Mouse (Mus musculus) CH12.LX (cell line): ENCODE results near the gene Dlk2. TPM values are rescaled to one million over a fixed set of nuclear protein-coding genes. Genes with fewer than 3 reads are reported as not detected.

Source experiments
- DNase-seq: peaks from one replicate; pipeline ENCODE4 v3.0.0-alpha.2; 2013; ENCODE audit errors: extremely low read depth
- H3K27ac ChIP-seq: 2 replicates; pipeline ENCODE4 v1.5.1; 2012; ENCODE audit warnings: low read depth, mild to moderate bottlenecking, control low read depth, moderate library complexity; ENCODE audit not compliant: insufficient read depth
- H3K27me3 ChIP-seq: replicated peaks from 2 replicates; pipeline ENCODE3; 2012; ENCODE audit warnings: inconsistent platforms
- H3K36me3 ChIP-seq, 2 experiments: replicated peaks in 1 of 2; 2 replicates each; pipeline versions ENCODE3 to v1.6.1; 2012; ENCODE audit warnings: inconsistent platforms in 1 of 2, low read length in 1 of 2, mild to moderate bottlenecking in 1 of 2, mixed read lengths in 1 of 2, moderate library complexity in 1 of 2; ENCODE audit not compliant: control insufficient read depth in 1 of 2, insufficient read depth in 1 of 2
- H3K4me1 ChIP-seq, 2 experiments: 2 replicates each; pipeline ENCODE4 v1.6.1; 2012; ENCODE audit warnings: inconsistent platforms in 1 of 2, moderate library complexity in 1 of 2; ENCODE audit not compliant: insufficient read depth in 2 of 2, control insufficient read depth in 1 of 2
- H3K4me2 ChIP-seq: 2 replicates; pipeline ENCODE4 v1.6.1; 2012; ENCODE audit warnings: low read depth, mild to moderate bottlenecking, control low read depth; ENCODE audit not compliant: poor library complexity, insufficient read depth, severe bottlenecking
- H3K4me3 ChIP-seq, 3 experiments: fragments of 150-350 bp in 1 of 3; sonication (generic) in 1 of 3; replicated peaks in 1 of 3; 2 replicates each; pipeline versions ENCODE3 to v1.5.1; 2011 to 2012; ENCODE audit warnings: low read depth in 2 of 3, low read length in 2 of 3, mild to moderate bottlenecking in 2 of 3, moderate library complexity in 2 of 3, control low read depth in 1 of 3, improper control_type of control experiment in 1 of 3, inconsistent platforms in 1 of 3, mixed read lengths in 1 of 3; ENCODE audit not compliant: poor library complexity in 1 of 3
- H3K79me2 ChIP-seq: replicated peaks from 2 replicates; pipeline ENCODE4 v1.6.1; 2012; ENCODE audit warnings: mild to moderate bottlenecking, moderate library complexity; ENCODE audit not compliant: control insufficient read depth, poor library complexity, insufficient read depth, severe bottlenecking; ENCODE audit errors: extremely low read depth
- H3K9ac ChIP-seq: 2 replicates; pipeline ENCODE4 v1.6.1; 2012; ENCODE audit warnings: low read depth, mild to moderate bottlenecking, control low read depth, moderate library complexity; ENCODE audit not compliant: insufficient read depth
- H3K9me3 ChIP-seq: replicated peaks from 2 replicates; pipeline ENCODE3; 2012; ENCODE audit warnings: low read length, inconsistent platforms, mixed read lengths
- BHLHE40 ChIP-seq: IDR thresholded peaks from 2 replicates; pipeline ENCODE4 v1.6.1; 2011; ENCODE audit warnings: mild to moderate bottlenecking, low read depth, low read length, improper control_type of control experiment
- CTCF ChIP-seq, 2 experiments: IDR thresholded peaks in 1 of 2; conservative IDR thresholded peaks in 1 of 2; 2 replicates each; pipeline ENCODE4 v1.5.1; 2011 to 2012; ENCODE audit warnings: low read depth in 2 of 2, low read length in 2 of 2, improper control_type of control experiment in 1 of 2, inconsistent platforms in 1 of 2, mild to moderate bottlenecking in 1 of 2, moderate library complexity in 1 of 2
- E2F4 ChIP-seq: IDR thresholded peaks from 2 replicates; pipeline ENCODE4 v1.6.1; 2011; ENCODE audit warnings: low read depth, low read length, improper control_type of control experiment; ENCODE audit not compliant: insufficient replicate concordance
- EP300 ChIP-seq: IDR thresholded peaks from 2 replicates; pipeline ENCODE4 v1.6.1; 2011; ENCODE audit warnings: low read length, improper control_type of control experiment
- ETS1 ChIP-seq: conservative IDR thresholded peaks from 2 replicates; pipeline ENCODE4 v1.6.1; 2012; ENCODE audit warnings: low read depth, mild to moderate bottlenecking, inconsistent platforms, low read length, improper control_type of control experiment, moderate library complexity
- HCFC1 ChIP-seq: IDR thresholded peaks from 2 replicates; pipeline ENCODE4 v1.6.1; 2012; ENCODE audit warnings: low read depth, mild to moderate bottlenecking, inconsistent platforms, low read length, improper control_type of control experiment
- IRF4 ChIP-seq: IDR thresholded peaks from 2 replicates; pipeline ENCODE4 v1.6.1; 2014; ENCODE audit warnings: low read depth, mild to moderate bottlenecking, inconsistent platforms, low read length, improper control_type of control experiment
- JUN ChIP-seq: IDR thresholded peaks from 2 replicates; pipeline ENCODE4 v1.6.1; 2011; ENCODE audit warnings: low read depth, mild to moderate bottlenecking, low read length, improper control_type of control experiment, moderate library complexity; ENCODE audit not compliant: insufficient read depth
- KAT2A ChIP-seq: IDR thresholded peaks from 2 replicates; pipeline ENCODE4 v1.6.1; 2012; ENCODE audit warnings: low read length, improper control_type of control experiment, inconsistent platforms; ENCODE audit not compliant: insufficient replicate concordance
- MAFK ChIP-seq: IDR thresholded peaks from 2 replicates; pipeline ENCODE4 v1.6.1; 2011; ENCODE audit warnings: low read length, improper control_type of control experiment; ENCODE audit not compliant: insufficient replicate concordance
- MXI1 ChIP-seq: IDR thresholded peaks from 2 replicates; pipeline ENCODE4 v1.6.1; 2011; ENCODE audit warnings: mild to moderate bottlenecking, low read depth, low read length, improper control_type of control experiment
- NRF1 ChIP-seq: IDR thresholded peaks from 2 replicates; pipeline ENCODE4 v1.6.1; 2014; ENCODE audit warnings: low read depth, mild to moderate bottlenecking, inconsistent platforms, low read length, improper control_type of control experiment, moderate library complexity
- POLR2A ChIP-seq: IDR thresholded peaks from 2 replicates; pipeline ENCODE4 v1.6.1; 2011; ENCODE audit warnings: low read depth, mild to moderate bottlenecking, improper control_type of control experiment, low read length
- RAD21 ChIP-seq: IDR thresholded peaks from 2 replicates; pipeline ENCODE4 v1.6.1; 2011; ENCODE audit warnings: low read depth, mild to moderate bottlenecking, low read length, improper control_type of control experiment, moderate library complexity
- SIN3A ChIP-seq: IDR thresholded peaks from 2 replicates; pipeline ENCODE4 v1.6.1; 2012; ENCODE audit warnings: low read length, improper control_type of control experiment, inconsistent platforms
- TCF12 ChIP-seq: IDR thresholded peaks from 2 replicates; pipeline ENCODE4 v1.6.1; 2014; ENCODE audit warnings: low read depth, mild to moderate bottlenecking, inconsistent platforms, low read length, improper control_type of control experiment
- ZC3H11A ChIP-seq: IDR thresholded peaks from 2 replicates; pipeline ENCODE4 v1.6.1; 2012; ENCODE audit warnings: low read depth, mild to moderate bottlenecking, inconsistent platforms, low read length, improper control_type of control experiment
- ZKSCAN1 ChIP-seq: IDR thresholded peaks from 2 replicates; pipeline ENCODE4 v1.6.1; 2012; ENCODE audit warnings: low read depth, inconsistent platforms, low read length, improper control_type of control experiment, borderline replicate concordance
- ZMIZ1 ChIP-seq: IDR thresholded peaks from 2 replicates; pipeline ENCODE4 v1.6.1; 2012; ENCODE audit warnings: low read depth, mild to moderate bottlenecking, inconsistent platforms, low read length, improper control_type of control experiment
- dilution Hi-C: fragments of 300-500 bp; cut with MboI; formaldehyde crosslinking; loops from 2 replicates; pipeline ENCODE4 v1.14.3; 2020; ENCODE audit warnings: low sequenced_read_pairs; ENCODE audit not compliant: extremely low pct_unique_long_range_greater_than_20kb, extremely low pct_ligation_motif_present
- in situ Hi-C: fragments of 300-500 bp; cut with MboI; formaldehyde crosslinking; loops from 3 replicates; pipeline ENCODE4 v1.14.3; 2019; ENCODE audit warnings: low sequenced_read_pairs, low pct_ligation_motif_present, low pct_unique_long_range_greater_than_20kb, mixed read lengths
- polyA plus RNA-seq: library from polyadenylated mRNA; unstranded; fragments of >175 nt; gene quantifications from 2 replicates; pipeline ENCODE4 v1.2.1, GENCODE M21; 2012; ENCODE audit warnings: low read depth; ENCODE audit not compliant: insufficient read length
- total RNA-seq, 2 experiments: library from RNA; depleted of rRNA; stranded (reverse); fragments of 300-350 nt in 1 of 2; fragments of >200 nt in 1 of 2; gene quantifications; 2 replicates each; pipeline ENCODE4 v1.2.3; 2012 to 2014

Dlk2 gene
- total and polyA plus RNA-seq, 3 experiments: 0.08 TPM; not detected in 2

- dilution Hi-C loops: no loop called here
- Histone ChIP-seq H3K27me3 (no peaks in the 10 kb centered on the region), H3K4me2 (no peak overlapping the region), H3K9me3 (no peaks in the 10 kb centered on the region), H3K79me2 (no peaks in the 10 kb centered on the region), H3K4me3 (no peak overlapping the region), H3K9ac (no peak overlapping the region), H3K27ac (no peak overlapping the region), H3K4me1 (peaks cover 0 to 11% of the 10 kb centered on the region in 2 experiments; a peak in 2 of 4 replicates), H3K36me3 (peaks cover 7 to 63% of the 10 kb centered on the region in 2 experiments)
- TF ChIP-seq ETS1 (no peak), CTCF (conservative IDR thresholded peaks at IDR 0.05 in 1 of 2, IDR thresholded peaks at IDR 0.05 in 1 of 2; ENCODE audit: low read depth in 2 of 2, low read length in 2 of 2) (no peak), IRF4 (no peak), RAD21 (no peak), E2F4 (no peak), BHLHE40 (no peak), POLR2A (no peak), ZKSCAN1 (no peak), NRF1 (no peak), SIN3A (no peak), EP300 (no peak), HCFC1 (no peak), MAFK (no peak)
- no peak for DNase-seq
- in situ Hi-C loops: no loop called here
Observed at GRCm38 (mm10) chr17:46306956-46307355, 9.7 kb downstream of the Dlk2 start.

GRCm38 (mm10) chr17:46309835-46310234 is 12.6 kb downstream of the Dlk2 start:
- dilution Hi-C loops (no loop called here), in situ Hi-C loops (no loop called here)
- H3K79me2 ChIP-seq: no peaks in the 10 kb centered on the region
- no peak overlapping the region for H3K27ac ChIP-seq
- DNase-seq: no peak
- H3K4me3 ChIP-seq: no peak overlapping the region
- H3K4me1 ChIP-seq: no peaks in the 10 kb centered on the region
- H3K27me3 ChIP-seq: no peaks in the 10 kb centered on the region
- no peak overlapping the region for H3K9ac ChIP-seq
- H3K36me3 ChIP-seq: peaks cover 9 to 58% of the 10 kb centered on the region in 2 experiments
- H3K4me2 ChIP-seq: no peak overlapping the region
- peaks cover 2% of the 10 kb centered on the region for H3K9me3 ChIP-seq
- TF ChIP-seq TCF12 (no peak), ZC3H11A (no peak), MXI1 (no peak), JUN (no peak), HCFC1 (no peak), NRF1 (no peak), ZMIZ1 (no peak), SIN3A (no peak), RAD21 (no peak), BHLHE40 (no peak), KAT2A (no peak), CTCF (conservative IDR thresholded peaks at IDR 0.05 in 1 of 2, IDR thresholded peaks at IDR 0.05 in 1 of 2; ENCODE audit: low read depth in 2 of 2, low read length in 2 of 2) (no peak), ZKSCAN1 (no peak)
